Mouse (Mus musculus) neutrophil, adult 65 days (primary cell): ENCODE data around the gene Olfr1055. TPM values are rescaled to one million over a fixed set of nuclear protein-coding genes. Genes with fewer than 3 reads are reported as not detected.

Experiments used
- total RNA-seq: library from RNA; stranded (reverse); gene quantifications from 2 replicates; pipeline ENCODE4 v1.2.4, GENCODE M21; 2023

The Olfr1055 gene
- not detected in 2 replicates for total RNA-seq

DNA sequence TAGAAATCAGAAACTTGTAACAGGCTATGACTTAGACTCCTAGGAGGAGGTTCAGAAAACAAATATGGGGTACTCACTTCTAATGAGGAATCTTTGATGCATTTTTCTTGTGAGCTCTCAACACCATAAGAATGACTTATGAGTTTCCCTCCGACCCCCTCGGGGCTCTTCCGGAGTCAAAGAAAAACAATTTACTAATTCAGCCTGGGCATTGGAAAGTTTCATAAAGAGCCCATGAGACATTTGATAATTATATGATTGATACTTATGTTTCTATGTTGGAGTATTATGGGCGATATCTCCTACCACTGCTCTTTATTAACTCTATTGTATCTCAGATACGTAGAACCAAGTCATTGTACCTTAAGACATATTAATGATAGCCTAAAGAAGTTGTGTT is at the start of gene Olfr1055:
Olfr1055 (minus strand) TSS at position 101 of the 400 bp plus-strand sequence.

DNA sequence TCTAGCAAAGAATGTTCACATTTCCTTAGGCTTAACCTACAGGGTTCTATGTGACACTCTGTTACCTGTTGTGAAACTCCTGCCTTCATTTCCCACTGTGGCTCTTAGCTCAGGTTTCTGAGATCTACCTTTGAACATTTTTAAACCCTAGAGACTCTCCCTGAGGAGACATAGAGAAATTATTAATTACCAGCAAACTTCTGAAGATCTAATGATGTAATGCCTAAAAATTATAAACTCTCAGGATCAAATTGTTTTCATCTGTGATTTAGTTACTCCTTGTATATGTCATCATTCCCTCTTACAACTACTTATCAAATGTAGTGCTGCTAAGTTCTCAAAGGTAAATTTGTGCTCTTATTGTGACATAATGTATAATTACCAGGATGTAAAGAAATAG is 38.4 kb upstream of the Olfr1055 start, which contains the start of gene Olfr1058:
Olfr1058 (minus strand) TSS at position 101 of the 400 bp plus-strand sequence.

DNA sequence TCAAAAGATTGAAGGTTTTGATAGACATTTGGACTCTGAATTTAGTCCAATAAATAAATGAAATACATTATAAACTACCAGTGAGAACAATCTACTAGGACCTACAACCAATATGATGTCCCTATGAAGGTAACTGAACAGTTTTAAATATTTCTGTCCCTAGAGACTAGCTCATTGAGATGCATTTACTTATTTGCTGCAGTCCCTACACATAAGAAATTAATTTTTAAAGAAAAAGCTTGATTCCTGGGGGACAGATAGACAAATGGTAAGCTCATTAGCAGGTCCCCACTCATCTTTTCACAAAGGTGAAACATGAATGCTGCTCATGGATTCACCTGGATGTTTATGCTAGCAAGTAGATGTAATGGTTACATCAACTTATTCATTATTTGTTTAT is 28.2 kb upstream of the Olfr1055 start, which contains the start of gene Olfr1057:
Olfr1057 (minus strand) TSS at position 101 of the 400 bp plus-strand sequence.

GRCm38 (mm10) chr2:86362369-86362768 is 12.3 kb upstream of the Olfr1055 start, which contains the start of gene Olfr1056:
Olfr1056 (minus strand) TSS chr2:86362469.

DNA sequence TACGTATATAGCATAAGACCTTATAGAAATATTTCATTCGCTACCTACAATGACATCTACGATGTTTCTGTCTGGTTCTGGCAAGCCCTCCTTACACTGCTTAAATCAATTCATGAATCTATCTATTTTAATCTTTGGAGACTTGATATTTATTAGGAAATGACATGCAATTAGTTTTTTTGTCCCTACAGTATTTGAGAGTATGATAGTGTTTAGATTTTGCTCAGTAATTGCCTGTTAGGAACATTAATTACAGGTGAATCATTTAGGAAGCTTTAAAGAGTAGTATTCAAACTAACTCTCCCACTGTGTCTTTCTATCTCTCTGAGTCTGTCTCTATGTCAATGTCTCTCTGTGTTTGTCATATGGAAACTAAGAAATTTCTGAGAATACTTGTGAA is 14.8 kb downstream of the Olfr1055 start, which contains the start of gene Olfr1054:
Olfr1054 (minus strand) TSS at position 101 of the 400 bp plus-strand sequence.

GRCm38 (mm10) chr2:86315184-86315583 is 34.9 kb downstream of the Olfr1055 start, which contains the start of gene Olfr1053:
Olfr1053 (minus strand) TSS chr2:86315284.

Other genes with a start within 250 kb of the Olfr1055 start
- gene Olfr1039, start 214.4 kb downstream of the Olfr1055 start, total RNA-seq, result not detected in 2 replicates
- not detected in 2 replicates for gene Olfr1040, start 203.6 kb downstream of the Olfr1055 start, total RNA-seq
- not detected in 2 replicates for gene Olfr1042, start 188.4 kb downstream of the Olfr1055 start, total RNA-seq
- gene Olfr1043, start 182.8 kb downstream of the Olfr1055 start, total RNA-seq, result not detected in 2 replicates
- not detected in 2 replicates for gene Olfr1044, start 172.5 kb downstream of the Olfr1055 start, total RNA-seq
- not detected in 2 replicates for gene Olfr52, start 164.6 kb downstream of the Olfr1055 start, total RNA-seq
- gene Olfr1045, start 147.3 kb downstream of the Olfr1055 start, total RNA-seq, result not detected in 2 replicates
- gene Olfr1046, start 131.0 kb downstream of the Olfr1055 start, total RNA-seq, result not detected in 2 replicates
- not detected in 2 replicates for gene Olfr1047, start 118.9 kb downstream of the Olfr1055 start, total RNA-seq
- gene Olfr1048, start 110.0 kb downstream of the Olfr1055 start, total RNA-seq, result not detected in 2 replicates
- not detected in 2 replicates for gene Olfr1049, start 92.0 kb downstream of the Olfr1055 start, total RNA-seq
- not detected in 2 replicates for gene Olfr1051, start 71.2 kb downstream of the Olfr1055 start, total RNA-seq
- not detected in 2 replicates for gene Olfr1052, start 57.8 kb downstream of the Olfr1055 start, total RNA-seq
- gene Olfr1053, start 35.0 kb downstream of the Olfr1055 start, total RNA-seq, result not detected in 2 replicates
- not detected in 2 replicates for gene Olfr1054, start 14.9 kb downstream of the Olfr1055 start, total RNA-seq
- not detected in 2 replicates for gene Olfr1056, start 12.2 kb upstream of the Olfr1055 start, total RNA-seq
- not detected in 2 replicates for gene Olfr1057, start 28.1 kb upstream of the Olfr1055 start, total RNA-seq
- not detected in 2 replicates for gene Olfr1058, start 38.3 kb upstream of the Olfr1055 start, total RNA-seq
- not detected in 2 replicates for gene Olfr1061, start 63.8 kb upstream of the Olfr1055 start, total RNA-seq
- not detected in 2 replicates for gene Olfr1062, start 76.5 kb upstream of the Olfr1055 start, total RNA-seq
- gene Olfr1065, start 100.3 kb upstream of the Olfr1055 start, total RNA-seq, result not detected in 2 replicates
- gene Olfr1066, start 106.0 kb upstream of the Olfr1055 start, total RNA-seq, result not detected in 2 replicates
- not detected in 2 replicates for gene Olfr228, start 137.1 kb upstream of the Olfr1055 start, total RNA-seq
- gene Olfr1076, start 158.2 kb upstream of the Olfr1055 start, total RNA-seq, result not detected in 2 replicates
- not detected in 2 replicates for gene Olfr1079, start 192.2 kb upstream of the Olfr1055 start, total RNA-seq
- not detected in 2 replicates for gene Olfr1080, start 208.0 kb upstream of the Olfr1055 start, total RNA-seq
- gene Olfr1082, start 248.7 kb upstream of the Olfr1055 start, total RNA-seq, result not detected in 2 replicates